In the genomic region with DNA sequence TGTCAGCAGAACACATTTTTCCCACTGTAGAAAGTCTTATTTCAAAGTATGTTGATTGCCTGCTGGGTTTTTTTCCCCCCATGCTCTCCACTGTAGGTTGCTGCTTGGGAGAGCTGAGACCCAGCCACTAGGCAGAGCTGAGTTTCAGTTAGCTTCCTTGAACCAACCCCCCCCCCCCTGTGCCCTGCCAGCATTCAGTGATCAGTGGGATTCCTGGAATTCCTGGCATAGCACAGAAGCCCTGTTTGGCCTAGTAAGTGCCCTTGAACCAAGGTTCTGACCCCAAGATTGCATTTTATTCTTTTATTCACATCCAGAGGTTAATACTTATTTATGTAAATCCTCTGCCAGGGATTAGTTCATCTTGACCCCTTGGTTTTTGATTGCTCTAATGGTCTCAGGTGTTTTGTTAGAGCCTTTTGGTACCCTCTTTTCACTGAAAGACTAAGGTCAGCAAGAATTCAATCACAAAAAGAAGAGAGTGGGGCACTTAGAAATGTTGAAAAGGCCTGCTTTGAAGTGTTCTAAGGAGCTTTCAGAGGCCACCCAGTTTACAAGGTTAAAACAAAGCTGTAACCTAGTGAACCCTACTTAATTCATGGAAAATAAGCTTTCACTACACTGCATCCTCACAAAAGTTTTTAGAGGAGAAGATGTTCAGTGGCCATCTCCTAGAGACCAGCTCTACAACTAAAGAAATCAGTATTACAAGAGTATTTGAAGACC, we compare ENCODE assay signal across 14 mouse cellular contexts.
DNase-seq lines count a peak whose midpoint lies in the region; ATAC-seq and TF ChIP-seq lines count a peak whose summit lies in the region.
"Had no signal": no experiment of that assay in that cellular context is flagged by ENCODE, and none has a peak within 500 bp of the region (broad histone marks: within the 10 kb centered on the region; RNA-seq: fewer than 3 reads in every experiment).

No protein-coding gene starts in this region.

- peak; percentile 84 for DNase-seq in midbrain, embryonic 11.5 days (ENCODE audit: low spot score, missing footprints)
- DNase-seq in brain, embryonic 14.5 days (ENCODE audit: low read depth), result peak; percentile 67
- DNase-seq in forebrain, embryonic 14.5 days (ENCODE audit: low spot score), result peak; percentile 41
- DNase-seq in retina, embryonic 14.5 days (ENCODE audit: low spot score), result peak; percentile 10
- DNase-seq in gastrocnemius, postnatal 25 days, result no peak
- DNase-seq: adrenal gland, postnatal 25 days; cerebellum, adult 11-12 months; gastrocnemius, postnatal 36 days; spleen, adult 18-20 months had no signal

- peak; percentile 87 for ATAC-seq in midbrain, embryonic 11.5 days (ENCODE audit: low FRiP score)
- no peak for ATAC-seq in midbrain, embryonic 15.5 days (replicated peaks)
- ATAC-seq in forebrain, embryonic 14.5 days, result peak; percentile 19; the same call in 1 of the 2 replicates
- ATAC-seq in erythroid progenitor cell, adult 5-6 weeks (replicated peaks; ENCODE audit: low FRiP score, poor library complexity, severe bottlenecking), result no peak
- no peak for ATAC-seq in CD4-positive, CD25-positive, alpha-beta regulatory T cell, adult 4 months
- ATAC-seq: liver, embryonic 12.5 days had no signal

- no peak for TF ChIP-seq CTCF in brain, embryonic 14.5 days (IDR thresholded peaks at IDR 0.05; ENCODE audit: borderline replicate concordance, extremely low read depth, insufficient read depth, insufficient read length)

- H3K4me1 ChIP-seq in midbrain, embryonic 11.5 days (ENCODE audit: control insufficient read depth, insufficient read depth, low read length), result no peaks in the 10 kb centered on the region
- no peaks in the 10 kb centered on the region for H3K4me1 ChIP-seq in midbrain, embryonic 15.5 days
- no peaks in the 10 kb centered on the region for H3K4me1 ChIP-seq in forebrain, embryonic 14.5 days (ENCODE audit: control insufficient read depth, insufficient read depth, low read length)
- H3K4me1 ChIP-seq: embryonic facial prominence, embryonic 15.5 days; liver, embryonic 12.5 days had no signal

- no peak overlapping the region for H3K9ac ChIP-seq in midbrain, embryonic 11.5 days (ENCODE audit: low read length)
- H3K9ac ChIP-seq in midbrain, embryonic 15.5 days, result no peak overlapping the region
- H3K9ac ChIP-seq in forebrain, embryonic 14.5 days (ENCODE audit: low read length), result no peak overlapping the region
- H3K9ac ChIP-seq: embryonic facial prominence, embryonic 15.5 days; liver, embryonic 12.5 days had no signal

- H3K36me3 ChIP-seq in midbrain, embryonic 11.5 days (ENCODE audit: control insufficient read depth, insufficient read depth, low read length), result no peaks in the 10 kb centered on the region
- H3K36me3 ChIP-seq in midbrain, embryonic 15.5 days (replicated peaks), result no peaks in the 10 kb centered on the region
- H3K36me3 ChIP-seq in forebrain, embryonic 14.5 days (ENCODE audit: control insufficient read depth, insufficient read depth, low read length), result no peaks in the 10 kb centered on the region
- H3K36me3 ChIP-seq: embryonic facial prominence, embryonic 15.5 days; liver, embryonic 12.5 days had no signal

- H3K4me3 ChIP-seq in midbrain, embryonic 11.5 days (ENCODE audit: low read depth, low read length), result no peak overlapping the region
- H3K4me3 ChIP-seq in midbrain, embryonic 15.5 days, result no peak overlapping the region
- H3K4me3 ChIP-seq in forebrain, embryonic 14.5 days (ENCODE audit: low read depth, low read length), result no peak overlapping the region
- H3K4me3 ChIP-seq: embryonic facial prominence, embryonic 15.5 days; liver, embryonic 12.5 days had no signal

- H3K27ac ChIP-seq in midbrain, embryonic 11.5 days (ENCODE audit: low read depth, low read length), result no peak overlapping the region
- no peak overlapping the region for H3K27ac ChIP-seq in midbrain, embryonic 15.5 days
- no peak overlapping the region; the same call in 1 of the 2 replicates for H3K27ac ChIP-seq in forebrain, embryonic 14.5 days (ENCODE audit: low read depth, low read length)
- H3K27ac ChIP-seq: embryonic facial prominence, embryonic 15.5 days; liver, embryonic 12.5 days had no signal

- H3K9me3 ChIP-seq in midbrain, embryonic 11.5 days (ENCODE audit: control insufficient read depth, low read length), result no peaks in the 10 kb centered on the region
- H3K9me3 ChIP-seq in midbrain, embryonic 15.5 days, result no peaks in the 10 kb centered on the region
- H3K9me3 ChIP-seq in forebrain, embryonic 14.5 days (replicated peaks; ENCODE audit: control insufficient read depth, low read length), result no peaks in the 10 kb centered on the region
- H3K9me3 ChIP-seq: embryonic facial prominence, embryonic 15.5 days; liver, embryonic 12.5 days had no signal

- no peak for TF ChIP-seq POLR2A in brain, embryonic 14.5 days (IDR thresholded peaks at IDR 0.05; ENCODE audit: borderline replicate concordance, extremely low read depth, insufficient read depth, insufficient read length, poor library complexity, severe bottlenecking)

- no peaks in the 10 kb centered on the region for H3K27me3 ChIP-seq in midbrain, embryonic 11.5 days (ENCODE audit: control insufficient read depth, insufficient read depth, low read length)
- no peaks in the 10 kb centered on the region for H3K27me3 ChIP-seq in midbrain, embryonic 15.5 days (replicated peaks)
- no peaks in the 10 kb centered on the region for H3K27me3 ChIP-seq in forebrain, embryonic 14.5 days (replicated peaks; ENCODE audit: control insufficient read depth, insufficient read depth, low read length)
- H3K27me3 ChIP-seq: embryonic facial prominence, embryonic 15.5 days; liver, embryonic 12.5 days had no signal

- H3K4me2 ChIP-seq in midbrain, embryonic 11.5 days, result no peak overlapping the region
- no peak overlapping the region for H3K4me2 ChIP-seq in midbrain, embryonic 15.5 days
- H3K4me2 ChIP-seq in forebrain, embryonic 14.5 days (ENCODE audit: low read length), result no peak overlapping the region
- H3K4me2 ChIP-seq: embryonic facial prominence, embryonic 15.5 days; liver, embryonic 12.5 days had no signal

Comparison
In these comparisons a context has a peak if more than half of its experiments do, and no peak if none do; other contexts are left out.
1. ATAC-seq: peak in midbrain, embryonic 11.5 days (single experiment) and forebrain, embryonic 14.5 days (single experiment); none in midbrain, embryonic 15.5 days (single experiment), erythroid progenitor cell, adult 5-6 weeks (single experiment) and CD4-positive, CD25-positive, alpha-beta regulatory T cell, adult 4 months (single experiment).